Mouse (Mus musculus): ENCODE measurements around the gene Mapk8. TPM values are rescaled to one million over a fixed set of nuclear protein-coding genes. Genes with fewer than 3 reads are reported as not detected.
A peak's percentile ranks its signal among the peaks of the same experiment; 100 is the strongest.
"Not testable (repeated sequence)": the region's sequence is repeated elsewhere in the genome, so short reads cannot be mapped to it uniquely, and the experiment has no call there.

Mapk8 gene
- polyA plus RNA-seq, 1 experiment from 2014 or later = 18.4 TPM

- DNase-seq (ENCODE audit: extremely low spot score, low spot score) = peak; percentile 54
- Histone ChIP-seq H3K36me3 (replicated peaks) (no peaks in the 10 kb centered on the region), H3K27me3 (ENCODE audit: poor library complexity, severe bottlenecking) (peaks cover 30% of the 10 kb centered on the region), H3K27ac (peak overlapping the region; percentile 98), H3K4me3 (peak overlapping the region; percentile 90), H3K9me3 (no peaks in the 10 kb centered on the region), H3K4me1 (peaks cover 26% of the 10 kb centered on the region)
- under 1% methylated on average over 72 of the region's 72 CpGs for WGBS
Measured at GRCm38 (mm10) chr14:33446561-33447023, 366 bp downstream of the Mapk8 start.

GRCm38 (mm10) chr14:33445962-33446361, 996 bp downstream of the Mapk8 start:
- peaks cover 30% of the 10 kb centered on the region for H3K27me3 ChIP-seq (ENCODE audit: poor library complexity, severe bottlenecking)
- peaks cover 26% of the 10 kb centered on the region for H3K4me1 ChIP-seq
- no peaks in the 10 kb centered on the region for H3K36me3 ChIP-seq (replicated peaks)
- 50% methylated on average over 3 of the region's 3 CpGs for WGBS
- H3K27ac ChIP-seq = peak overlapping the region; percentile 98
- H3K4me3 ChIP-seq = peak overlapping the region; percentile 90
- no peaks in the 10 kb centered on the region for H3K9me3 ChIP-seq
- DNase-seq (ENCODE audit: extremely low spot score, low spot score) = no peak

GRCm38 (mm10) chr14:33443780-33444179, 3.2 kb downstream of the Mapk8 start:
- 83% methylated on average over 2 of the region's 2 CpGs for WGBS

GRCm38 (mm10) chr14:33432485-33432884, 14.5 kb downstream of the Mapk8 start:
- H3K4me1 ChIP-seq; H3K4me3 ChIP-seq; DNase-seq (ENCODE audit: extremely low spot score, low spot score); H3K27ac ChIP-seq; H3K27me3 ChIP-seq (ENCODE audit: poor library complexity, severe bottlenecking): not testable (repeated sequence)
- peaks cover 18% of the 10 kb centered on the region for H3K9me3 ChIP-seq
- 91% methylated on average over 4 of the region's 4 CpGs for WGBS
- H3K36me3 ChIP-seq (replicated peaks) = peaks cover 27% of the 10 kb centered on the region

More at GRCm38 (mm10) chr14:33443780-33444179, 3.2 kb downstream of the Mapk8 start:
- H3K36me3 ChIP-seq (replicated peaks) = 0 out of 2 replicates have a peak, but pooled peaks cover 4% of the 10 kb centered on the region
- no peak overlapping the region for H3K27ac ChIP-seq
- H3K4me1 ChIP-seq = peaks cover 26% of the 10 kb centered on the region
- DNase-seq (ENCODE audit: extremely low spot score, low spot score) = no peak
- H3K4me3 ChIP-seq = no peak overlapping the region
- peaks cover 13% of the 10 kb centered on the region for H3K27me3 ChIP-seq (ENCODE audit: poor library complexity, severe bottlenecking)
- no peaks in the 10 kb centered on the region for H3K9me3 ChIP-seq

GRCm38 (mm10) chr14:33424124-33424523, 22.8 kb downstream of the Mapk8 start:
- H3K4me3 ChIP-seq = no peak overlapping the region
- H3K27me3 ChIP-seq (ENCODE audit: poor library complexity, severe bottlenecking) = no peaks in the 10 kb centered on the region
- no peaks in the 10 kb centered on the region for H3K4me1 ChIP-seq
- DNase-seq (ENCODE audit: extremely low spot score, low spot score) = no peak
- H3K36me3 ChIP-seq (replicated peaks) = peaks cover 4% of the 10 kb centered on the region
- no peak overlapping the region for H3K27ac ChIP-seq
- peaks cover 5% of the 10 kb centered on the region; the same call in 1 of the 2 replicates for H3K9me3 ChIP-seq

GRCm38 (mm10) chr14:33423003-33423402, 24.0 kb downstream of the Mapk8 start:
- peaks cover 5% of the 10 kb centered on the region; the same call in 1 of the 2 replicates for H3K9me3 ChIP-seq
- 93% methylated on average over 1 of the region's 1 CpGs for WGBS
- no peak for DNase-seq (ENCODE audit: extremely low spot score, low spot score)
- H3K27ac ChIP-seq = no peak overlapping the region
- H3K27me3 ChIP-seq (ENCODE audit: poor library complexity, severe bottlenecking) = no peaks in the 10 kb centered on the region
- H3K36me3 ChIP-seq (replicated peaks) = peaks cover 4% of the 10 kb centered on the region
- no peaks in the 10 kb centered on the region for H3K4me1 ChIP-seq
- H3K4me3 ChIP-seq = no peak overlapping the region

GRCm38 (mm10) chr14:33418311-33418909, 28.5 kb downstream of the Mapk8 start:
- H3K9me3 ChIP-seq = no peaks in the 10 kb centered on the region
- H3K36me3 ChIP-seq (replicated peaks) = 0 out of 2 replicates have a peak, but pooled peaks cover 3% of the 10 kb centered on the region
- no peak overlapping the region for H3K27ac ChIP-seq
- H3K27me3 ChIP-seq (ENCODE audit: poor library complexity, severe bottlenecking) = no peaks in the 10 kb centered on the region
- 94% methylated on average over 3 of the region's 3 CpGs for WGBS
- no peaks in the 10 kb centered on the region for H3K4me1 ChIP-seq
- DNase-seq (ENCODE audit: extremely low spot score, low spot score) = no peak
- no peak overlapping the region for H3K4me3 ChIP-seq

GRCm38 (mm10) chr14:33415746-33416145, 31.2 kb downstream of the Mapk8 start:
- no peaks in the 10 kb centered on the region for H3K4me1 ChIP-seq

GRCm38 (mm10) chr14:33402331-33402730, 44.6 kb downstream of the Mapk8 start:
- Histone ChIP-seq H3K27me3 (ENCODE audit: poor library complexity, severe bottlenecking) (no peaks in the 10 kb centered on the region), H3K4me3 (no peak overlapping the region), H3K9me3 (no peaks in the 10 kb centered on the region), H3K4me1 (no peaks in the 10 kb centered on the region), H3K27ac (no peak overlapping the region), H3K36me3 (replicated peaks) (peaks cover 40% of the 10 kb centered on the region)
- WGBS = 96% methylated on average over 1 of the region's 1 CpGs
- DNase-seq (ENCODE audit: extremely low spot score, low spot score) = no peak

More at GRCm38 (mm10) chr14:33415746-33416145, 31.2 kb downstream of the Mapk8 start:
- Histone ChIP-seq H3K4me3 (no peak overlapping the region), H3K27me3 (ENCODE audit: poor library complexity, severe bottlenecking) (no peaks in the 10 kb centered on the region), H3K9me3 (no peaks in the 10 kb centered on the region), H3K27ac (no peak overlapping the region), H3K36me3 (replicated peaks) (peaks cover 8% of the 10 kb centered on the region; the same call in 1 of the 2 replicates)
- 86% methylated on average over 1 of the region's 1 CpGs for WGBS
- no peak for DNase-seq (ENCODE audit: extremely low spot score, low spot score)

- DNase-seq (ENCODE audit: extremely low spot score, low spot score) = no peak
- no peaks in the 10 kb centered on the region for H3K4me1 ChIP-seq
- 86% methylated on average over 3 of the region's 3 CpGs for WGBS
Measured at GRCm38 (mm10) chr14:33400019-33400418, 46.9 kb downstream of the Mapk8 start.

GRCm38 (mm10) chr14:33398065-33398860, 48.7 kb downstream of the Mapk8 start:
- no peaks in the 10 kb centered on the region for H3K9me3 ChIP-seq
- WGBS = 86% methylated on average over 5 of the region's 5 CpGs
- no peaks in the 10 kb centered on the region for H3K4me1 ChIP-seq
- DNase-seq (ENCODE audit: extremely low spot score, low spot score) = no peak
- H3K36me3 ChIP-seq (replicated peaks) = peaks cover 28% of the 10 kb centered on the region
- H3K27ac ChIP-seq = no peak overlapping the region
- H3K4me3 ChIP-seq = no peak overlapping the region
- H3K27me3 ChIP-seq (ENCODE audit: poor library complexity, severe bottlenecking) = no peaks in the 10 kb centered on the region

More at GRCm38 (mm10) chr14:33400019-33400418, 46.9 kb downstream of the Mapk8 start:
- Histone ChIP-seq H3K27ac (no peak overlapping the region), H3K9me3 (no peaks in the 10 kb centered on the region), H3K36me3 (replicated peaks) (peaks cover 28% of the 10 kb centered on the region), H3K4me3 (no peak overlapping the region), H3K27me3 (ENCODE audit: poor library complexity, severe bottlenecking) (no peaks in the 10 kb centered on the region)

GRCm38 (mm10) chr14:33380830-33381457, 66.0 kb downstream of the Mapk8 start:
- 92% methylated on average over 6 of the region's 6 CpGs for WGBS
- peaks cover 55% of the 10 kb centered on the region for H3K36me3 ChIP-seq (replicated peaks)
- no peak for DNase-seq (ENCODE audit: extremely low spot score, low spot score)
- no peaks in the 10 kb centered on the region for H3K27me3 ChIP-seq (ENCODE audit: poor library complexity, severe bottlenecking)
- H3K27ac ChIP-seq = no peak overlapping the region
- no peaks in the 10 kb centered on the region for H3K9me3 ChIP-seq
- no peak overlapping the region for H3K4me3 ChIP-seq
- peaks cover 8% of the 10 kb centered on the region; the same call in 1 of the 2 replicates for H3K4me1 ChIP-seq
